Mouse (Mus musculus) spleen, postnatal 36 days (tissue): Measurements from ENCODE around the gene Trmt6.

Experiments
- DNase-seq, 2 experiments: peaks; one replicate each; pipeline ENCODE4 v3.0.0; 2022; ENCODE audit warnings: low spot score in 2 of 2, mixed read lengths in 1 of 2

Gene Trmt6

GRCm38 (mm10) chr2:132815608-132816314 is at the start of gene Trmt6, which contains the start of gene Mcm8:
TSS of gene Trmt6 (minus strand) at chr2:132816055.
TSS of gene Mcm8 (plus strand) at chr2:132816141.
- DNase-seq = peak; percentile 89 to 91

- no peak for DNase-seq
Observed at GRCm38 (mm10) chr2:132863325-132863724, 47.5 kb upstream of the Trmt6 start.

- DNase-seq = no peak
Observed at GRCm38 (mm10) chr2:132861456-132861855, 45.6 kb upstream of the Trmt6 start.

GRCm38 (mm10) chr2:132860435-132860834 is 44.6 kb upstream of the Trmt6 start:
- DNase-seq = no peak

GRCm38 (mm10) chr2:132856333-132856732 is 40.5 kb upstream of the Trmt6 start:
- no peak for DNase-seq

- DNase-seq = no peak
Observed at GRCm38 (mm10) chr2:132853051-132853450, 37.2 kb upstream of the Trmt6 start.

- no peak for DNase-seq
Observed at GRCm38 (mm10) chr2:132849141-132849540, 33.3 kb upstream of the Trmt6 start.

- no peak for DNase-seq
Observed at GRCm38 (mm10) chr2:132848361-132848760, 32.5 kb upstream of the Trmt6 start.

- DNase-seq = no peak
Observed at GRCm38 (mm10) chr2:132847581-132847980, 31.7 kb upstream of the Trmt6 start.

- peak; percentile 95 for DNase-seq
Observed at GRCm38 (mm10) chr2:132846407-132847358, 30.8 kb upstream of the Trmt6 start, which contains the start of gene Crls1. TSS of gene Crls1 (plus strand) at chr2:132846666.

- no peak for DNase-seq
Observed at GRCm38 (mm10) chr2:132841071-132841470, 25.2 kb upstream of the Trmt6 start.

- no peak for DNase-seq
Observed at GRCm38 (mm10) chr2:132802976-132803375, 12.9 kb downstream of the Trmt6 start.

GRCm38 (mm10) chr2:132794204-132794586 is 21.7 kb downstream of the Trmt6 start:
- no peak for DNase-seq

- no peak for DNase-seq
Observed at GRCm38 (mm10) chr2:132793441-132794203, 22.2 kb downstream of the Trmt6 start.

GRCm38 (mm10) chr2:132784039-132784438 is 31.8 kb downstream of the Trmt6 start:
- no peak for DNase-seq

- DNase-seq = peak; percentile 26 to 39
Observed at GRCm38 (mm10) chr2:132781439-132782068, 34.3 kb downstream of the Trmt6 start.

- no peak for DNase-seq
Observed at GRCm38 (mm10) chr2:132780978-132781377, 34.9 kb downstream of the Trmt6 start, which contains the start of gene Chgb. TSS of gene Chgb (plus strand) at chr2:132781278.

GRCm38 (mm10) chr2:132770822-132771221 is 45.0 kb downstream of the Trmt6 start:
- no peak for DNase-seq

GRCm38 (mm10) chr2:132757911-132758310 is 57.9 kb downstream of the Trmt6 start:
- DNase-seq = no peak
